Mouse (Mus musculus) testis, adult 2 months (tissue): ENCODE measurements around the gene 5730596B20Rik. TPM values are rescaled to one million over a fixed set of nuclear protein-coding genes. Genes with fewer than 3 reads are reported as not detected.
A peak's percentile ranks its signal among the peaks of the same experiment; 100 is the strongest.

Source experiments
- H3K27ac ChIP-seq: fragments of 200-500 bp; 2 replicates; pipeline ENCODE4 v1.5.1; 2012; ENCODE audit warnings: low read depth, low read length; ENCODE audit not compliant: control insufficient read depth, insufficient read depth
- H3K27me3 ChIP-seq: fragments of 200-500 bp; 2 replicates; pipeline ENCODE4 v1.6.1; 2012; ENCODE audit warnings: mild to moderate bottlenecking, low read length, moderate library complexity; ENCODE audit not compliant: control insufficient read depth, insufficient read depth
- H3K36me3 ChIP-seq: fragments of 200-500 bp; 2 replicates; pipeline ENCODE4 v1.6.1; 2012; ENCODE audit warnings: mild to moderate bottlenecking, low read length; ENCODE audit not compliant: control insufficient read depth, insufficient read depth
- H3K4me1 ChIP-seq: fragments of 200-500 bp; 2 replicates; pipeline ENCODE4 v1.6.1; 2012; ENCODE audit warnings: low read length; ENCODE audit not compliant: control insufficient read depth, insufficient read depth
- H3K4me3 ChIP-seq: fragments of 200-500 bp; 2 replicates; pipeline ENCODE4 v1.5.1; 2012; ENCODE audit warnings: low read depth, mild to moderate bottlenecking, low read length, moderate library complexity, mixed read lengths; ENCODE audit not compliant: control insufficient read depth
- CTCF ChIP-seq: fragments of 200-500 bp; IDR thresholded peaks from 2 replicates; pipeline ENCODE4 v1.5.1; 2012; ENCODE audit warnings: low read depth, mild to moderate bottlenecking, inconsistent platforms, low read length, moderate library complexity; ENCODE audit not compliant: control insufficient read depth, insufficient read depth, insufficient replicate concordance
- POLR2A ChIP-seq: fragments of 200-500 bp; IDR thresholded peaks from 2 replicates; pipeline ENCODE4 v1.6.1; 2012; ENCODE audit warnings: low read depth, mild to moderate bottlenecking, inconsistent platforms, low read length, moderate library complexity; ENCODE audit not compliant: control insufficient read depth
- polyA plus RNA-seq: library from polyadenylated mRNA; depleted of rRNA; stranded (reverse); fragments of >200 nt; gene quantifications from 2 replicates; pipeline ENCODE4 v1.2.3, GENCODE M21; 2012

The 5730596B20Rik gene
- polyA plus RNA-seq, 1 experiment: not detected

- no peak for TF ChIP-seq POLR2A
- TF ChIP-seq CTCF: no peak
- Histone ChIP-seq H3K27ac (no peak overlapping the region), H3K4me1 (peaks cover 36% of the 10 kb centered on the region), H3K27me3 (peaks cover 9% of the 10 kb centered on the region), H3K4me3 (peak overlapping the region; percentile 49; the same call in 1 of the 2 replicates), H3K36me3 (no peaks in the 10 kb centered on the region)
Measured at GRCm38 (mm10) chr6:52217895-52218642, 40.8 kb downstream of the 5730596B20Rik start.

- H3K27me3 ChIP-seq: peaks cover 9% of the 10 kb centered on the region
- H3K27ac ChIP-seq: no peak overlapping the region
- no peak for TF ChIP-seq POLR2A
- TF ChIP-seq CTCF: no peak
- H3K36me3 ChIP-seq: no peaks in the 10 kb centered on the region
- no peak overlapping the region for H3K4me3 ChIP-seq
- H3K4me1 ChIP-seq: peaks cover 36% of the 10 kb centered on the region
Measured at GRCm38 (mm10) chr6:52218643-52219215, 41.4 kb downstream of the 5730596B20Rik start.

GRCm38 (mm10) chr6:52219234-52219942 is 42.1 kb downstream of the 5730596B20Rik start:
- Histone ChIP-seq H3K36me3 (no peaks in the 10 kb centered on the region), H3K27me3 (peaks cover 11% of the 10 kb centered on the region), H3K27ac (no peak overlapping the region), H3K4me3 (no peak overlapping the region), H3K4me1 (peaks cover 36% of the 10 kb centered on the region)
- TF ChIP-seq POLR2A: no peak
- no peak for TF ChIP-seq CTCF

- Histone ChIP-seq H3K27ac (no peak overlapping the region), H3K36me3 (no peaks in the 10 kb centered on the region), H3K4me3 (no peak overlapping the region), H3K27me3 (peaks cover 17% of the 10 kb centered on the region), H3K4me1 (peaks cover 34% of the 10 kb centered on the region)
- TF ChIP-seq CTCF (no peak), POLR2A (no peak)
Measured at GRCm38 (mm10) chr6:52220003-52220864, 42.9 kb downstream of the 5730596B20Rik start.

- H3K36me3 ChIP-seq: no peaks in the 10 kb centered on the region
- peaks cover 21% of the 10 kb centered on the region for H3K27me3 ChIP-seq
- peaks cover 33% of the 10 kb centered on the region for H3K4me1 ChIP-seq
- no peak for TF ChIP-seq CTCF
- TF ChIP-seq POLR2A: no peak
- peak overlapping the region; percentile 89 for H3K4me3 ChIP-seq
- no peak overlapping the region for H3K27ac ChIP-seq
Measured at GRCm38 (mm10) chr6:52220865-52221310, 43.6 kb downstream of the 5730596B20Rik start.

- Histone ChIP-seq H3K36me3 (no peaks in the 10 kb centered on the region), H3K27me3 (peaks cover 21% of the 10 kb centered on the region), H3K27ac (peak within 1 kb of the TSS; percentile 27; the same call in 1 of the 2 replicates), H3K4me3 (peak within 1 kb of the TSS; percentile 89), H3K4me1 (peaks cover 28% of the 10 kb centered on the region)
- TF ChIP-seq CTCF (peak; percentile 96), POLR2A (no peak)
Measured at GRCm38 (mm10) chr6:52221337-52221992, 44.2 kb downstream of the 5730596B20Rik start, which contains the start of gene Hoxa7. Hoxa7 (minus strand) TSS chr6:52221854.
